Mouse (Mus musculus) bone marrow macrophage, adult 2 months (primary cell): Measurements from ENCODE around the gene Sox15. TPM values are rescaled to one million over a fixed set of nuclear protein-coding genes. Genes with fewer than 3 reads are reported as not detected.

Source experiments
- H3K27ac ChIP-seq: 2 replicates; pipeline ENCODE4 v1.5.1; 2012; ENCODE audit warnings: low read depth, low read length; ENCODE audit not compliant: insufficient read depth
- H3K4me1 ChIP-seq: 2 replicates; pipeline ENCODE4 v1.6.1; 2012; ENCODE audit warnings: low read length; ENCODE audit not compliant: control insufficient read depth, insufficient read depth
- H3K4me3 ChIP-seq: 2 replicates; pipeline ENCODE4 v1.5.1; 2012; ENCODE audit warnings: mild to moderate bottlenecking, low read length, moderate library complexity; ENCODE audit not compliant: insufficient read depth
- CTCF ChIP-seq: IDR thresholded peaks from 2 replicates; pipeline ENCODE4 v1.5.1; 2012; ENCODE audit warnings: low read depth, mild to moderate bottlenecking, low read length, moderate library complexity
- POLR2A ChIP-seq: IDR thresholded peaks from 2 replicates; pipeline ENCODE4 v1.6.1; 2012; ENCODE audit warnings: mild to moderate bottlenecking, low read depth, low read length, borderline replicate concordance
- polyA plus RNA-seq: library from polyadenylated mRNA; stranded (reverse); fragments of >200 nt; gene quantifications from 2 replicates; pipeline ENCODE4 v1.2.4, GENCODE M21; 2012; ENCODE audit not compliant: missing spikeins, insufficient read depth, insufficient read length

Sox15 gene
- polyA plus RNA-seq, 1 experiment, result not detected

- Histone ChIP-seq H3K4me3 (peak overlapping the region; percentile 100), H3K27ac (peak overlapping the region; percentile 94), H3K4me1 (peaks cover 11% of the 10 kb centered on the region; the same call in 1 of the 2 replicates)
- TF ChIP-seq POLR2A (no peak), CTCF (no peak)
Observed at GRCm38 (mm10) chr11:69671726-69672124, 16.6 kb downstream of the Sox15 start.

- H3K4me1 ChIP-seq, result peaks cover 11% of the 10 kb centered on the region; the same call in 1 of the 2 replicates
- peak within 1 kb of the TSS; percentile 100 for H3K4me3 ChIP-seq
- peak within 1 kb of the TSS; percentile 94 for H3K27ac ChIP-seq
- TF ChIP-seq POLR2A (peak; percentile 95), CTCF (no peak)
Observed at GRCm38 (mm10) chr11:69672211-69672706, 17.1 kb downstream of the Sox15 start, which contains the start of gene Eif4a1. TSS of gene Eif4a1 (minus strand) at chr11:69672423.

GRCm38 (mm10) chr11:69679144-69679543 lies 24.0 kb downstream of the Sox15 start:
- Histone ChIP-seq H3K4me1 (peaks cover 33% of the 10 kb centered on the region), H3K4me3 (peak overlapping the region; percentile 28; the same call in 1 of the 2 replicates), H3K27ac (peak overlapping the region; percentile 60)
- TF ChIP-seq CTCF (no peak), POLR2A (no peak)

- Histone ChIP-seq H3K27ac (peak overlapping the region; percentile 50), H3K4me3 (peak overlapping the region; percentile 79), H3K4me1 (peaks cover 43% of the 10 kb centered on the region)
- TF ChIP-seq CTCF (no peak), POLR2A (no peak)
Observed at GRCm38 (mm10) chr11:69680136-69680855, 25.2 kb downstream of the Sox15 start.

- Histone ChIP-seq H3K27ac (peak within 1 kb of the TSS; percentile 62), H3K4me3 (peak within 1 kb of the TSS; percentile 79), H3K4me1 (peaks cover 52% of the 10 kb centered on the region)
- TF ChIP-seq CTCF (no peak), POLR2A (no peak)
Observed at GRCm38 (mm10) chr11:69681314-69682208, 26.4 kb downstream of the Sox15 start, which contains the start of gene Senp3. TSS of gene Senp3 (minus strand) at chr11:69682084.

GRCm38 (mm10) chr11:69682209-69682839 lies 27.2 kb downstream of the Sox15 start:
- peaks cover 57% of the 10 kb centered on the region for H3K4me1 ChIP-seq
- peak overlapping the region; percentile 79 for H3K4me3 ChIP-seq
- TF ChIP-seq CTCF (no peak), POLR2A (no peak)
- H3K27ac ChIP-seq, result peak overlapping the region; percentile 62

- no peak for TF ChIP-seq POLR2A
- peak; percentile 72 for TF ChIP-seq CTCF
- H3K4me1 ChIP-seq, result peaks cover 54% of the 10 kb centered on the region
- H3K4me3 ChIP-seq, result no peak overlapping the region
- no peak overlapping the region for H3K27ac ChIP-seq
Observed at GRCm38 (mm10) chr11:69682840-69683533, 27.9 kb downstream of the Sox15 start.

- H3K4me3 ChIP-seq, result no peak overlapping the region
- TF ChIP-seq POLR2A (no peak), CTCF (no peak)
- H3K4me1 ChIP-seq, result peaks cover 52% of the 10 kb centered on the region
- no peak overlapping the region for H3K27ac ChIP-seq
Observed at GRCm38 (mm10) chr11:69683576-69683975, 28.5 kb downstream of the Sox15 start.
